Mouse (Mus musculus) forebrain, embryonic 15.5 days (tissue): Measurements from ENCODE around the gene Pkig. TPM values are rescaled to one million over a fixed set of nuclear protein-coding genes. Genes with fewer than 3 reads are reported as not detected.
A peak's percentile ranks its signal among the peaks of the same experiment; 100 is the strongest.
"Not testable (repeated sequence)": the region's sequence is repeated elsewhere in the genome, so short reads cannot be mapped to it uniquely, and the experiment has no call there.

Experiments used
- ATAC-seq: fragments of 200-750 bp; cut with Nextera tagmentation; replicated peaks from 2 replicates; pipeline ENCODE4 v1.8.0; 2017; ENCODE audit warnings: mild to moderate bottlenecking, moderate TSS enrichment, moderate library complexity
- H3K27ac ChIP-seq: fragments of 300-500 bp; sonication (generic); replicated peaks from 2 replicates; pipeline ENCODE4 v1.5.1; 2015; ENCODE audit warnings: mild to moderate bottlenecking, inconsistent platforms
- H3K27me3 ChIP-seq: fragments of 300-500 bp; sonication (generic); 2 replicates; pipeline ENCODE4 v1.6.1; 2015; ENCODE audit warnings: inconsistent platforms
- H3K36me3 ChIP-seq: fragments of 300-500 bp; sonication (generic); 2 replicates; pipeline ENCODE4 v1.6.1; 2015; ENCODE audit warnings: mild to moderate bottlenecking, inconsistent platforms
- H3K4me1 ChIP-seq: fragments of 300-500 bp; sonication (generic); 2 replicates; pipeline ENCODE4 v1.6.1; 2015; ENCODE audit warnings: inconsistent platforms
- H3K4me2 ChIP-seq: fragments of 300-500 bp; sonication (generic); replicated peaks from 2 replicates; pipeline ENCODE4 v1.6.1; 2015; ENCODE audit warnings: mild to moderate bottlenecking, inconsistent platforms
- H3K4me3 ChIP-seq: fragments of 300-500 bp; sonication (generic); 2 replicates; pipeline ENCODE4 v1.5.1; 2015; ENCODE audit warnings: mild to moderate bottlenecking, inconsistent platforms
- H3K9ac ChIP-seq: fragments of 300-500 bp; sonication (generic); replicated peaks from 2 replicates; pipeline ENCODE4 v1.6.1; 2015; ENCODE audit warnings: mild to moderate bottlenecking, inconsistent platforms
- H3K9me3 ChIP-seq: fragments of 300-500 bp; sonication (generic); 2 replicates; pipeline ENCODE4 v1.6.1; 2016; ENCODE audit warnings: inconsistent platforms
- WGBS: fragments of 180-500 bp; shearing (Covaris S2); methylation state at CpG from one replicate; pipeline ENCODE4 v1.1.7; 2015; ENCODE audit warnings: mixed read lengths; 5-methylcytosine and 5-hydroxymethylcytosine counted together
- polyA plus RNA-seq: library from polyadenylated mRNA; unstranded; fragments of >200 nt; fragmentation: Nextera tagmentation; extraction: Ambion mirVana; gene quantifications from 2 replicates; pipeline ENCODE4 v1.2.1, GENCODE M21; 2015

The Pkig gene
- polyA plus RNA-seq, 1 experiment from 2014 or later: 157 TPM

DNA sequence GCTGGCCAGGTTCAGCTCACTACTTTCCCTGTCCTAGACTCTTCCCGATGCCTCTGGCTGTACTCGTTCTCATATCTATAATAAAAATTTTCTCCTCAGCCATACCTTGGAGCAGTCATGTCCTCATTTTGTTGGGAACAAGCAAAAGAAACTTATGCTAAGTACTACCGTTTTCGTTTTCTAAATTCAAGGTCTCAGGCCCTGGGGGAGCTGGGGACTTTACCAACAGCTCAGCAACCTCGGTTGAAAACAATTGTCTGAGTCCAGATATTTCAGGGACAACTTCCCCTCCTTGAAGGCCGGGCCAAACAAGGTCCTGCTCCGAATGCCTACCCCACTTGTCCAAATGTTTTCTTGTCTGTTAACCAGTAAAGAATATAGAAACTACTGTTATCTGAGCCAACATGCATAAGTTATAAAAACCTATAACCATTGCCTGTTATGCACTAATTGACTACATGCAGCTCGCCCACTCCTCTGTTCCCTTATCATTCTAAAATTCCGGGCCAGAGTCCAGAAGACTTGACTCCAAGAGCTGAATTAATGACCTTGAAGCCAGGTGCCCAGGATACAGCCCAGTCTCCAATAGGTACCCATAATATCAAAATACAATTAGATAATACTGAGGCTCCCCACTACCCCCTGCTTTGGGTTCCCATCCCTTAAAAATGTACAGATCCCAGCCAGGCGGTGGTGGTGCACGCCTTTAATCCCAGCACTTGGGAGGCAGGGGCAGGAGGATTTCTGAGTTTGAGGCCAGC, 12.3 kb upstream of the Pkig start:
- Histone ChIP-seq H3K27me3 (no peaks in the 10 kb centered on the region), H3K4me1 (peaks cover 23% of the 10 kb centered on the region), H3K27ac (no peak overlapping the region), H3K4me2 (no peak overlapping the region), H3K9me3 (no peaks in the 10 kb centered on the region), H3K4me3 (no peak overlapping the region; the same call in 1 of the 2 replicates), H3K36me3 (no peaks in the 10 kb centered on the region), H3K9ac (no peak overlapping the region)
- no peak for ATAC-seq
- WGBS: 81% methylated on average over 11 of the region's 11 CpGs

GRCm38 (mm10) chr2:163646461-163647080, 11.6 kb upstream of the Pkig start:
- Histone ChIP-seq H3K4me1 (peaks cover 23% of the 10 kb centered on the region), H3K4me2 (no peak overlapping the region), H3K9ac (no peak overlapping the region), H3K27ac (no peak overlapping the region), H3K9me3 (no peaks in the 10 kb centered on the region), H3K36me3 (no peaks in the 10 kb centered on the region), H3K4me3 (no peak overlapping the region), H3K27me3 (no peaks in the 10 kb centered on the region)
- 89% methylated on average over 5 of the region's 5 CpGs for WGBS
- ATAC-seq: no peak

- H3K27me3 ChIP-seq, H3K9ac ChIP-seq, H3K27ac ChIP-seq, ATAC-seq, H3K4me3 ChIP-seq, H3K9me3 ChIP-seq, H3K4me2 ChIP-seq, H3K36me3 ChIP-seq: not testable (repeated sequence)
- WGBS: 98% methylated on average over 9 of the region's 12 CpGs
- peaks cover 16% of the 10 kb centered on the region for H3K4me1 ChIP-seq
Observed at GRCm38 (mm10) chr2:163655699-163656098, 2.5 kb upstream of the Pkig start.

- no peak; the same call in 1 of the 2 replicates for ATAC-seq
- H3K4me2 ChIP-seq: no peak overlapping the region
- 74% methylated on average over 2 of the region's 2 CpGs for WGBS
- no peaks in the 10 kb centered on the region for H3K9me3 ChIP-seq
- H3K9ac ChIP-seq: no peak overlapping the region
- H3K27me3 ChIP-seq: no peaks in the 10 kb centered on the region
- H3K4me3 ChIP-seq: no peak overlapping the region
- H3K27ac ChIP-seq: no peak overlapping the region
- H3K4me1 ChIP-seq: peaks cover 23% of the 10 kb centered on the region
- no peaks in the 10 kb centered on the region for H3K36me3 ChIP-seq
Observed at GRCm38 (mm10) chr2:163657486-163657885, 700 bp upstream of the Pkig start.

GRCm38 (mm10) chr2:163658941-163659340, 755 bp downstream of the Pkig start:
- Histone ChIP-seq H3K4me2 (peak overlapping the region; percentile 71), H3K36me3 (no peaks in the 10 kb centered on the region), H3K27ac (0 out of 2 replicates have a peak overlapping the region, but pooled peaks have one; percentile 12), H3K9me3 (no peaks in the 10 kb centered on the region), H3K4me1 (peaks cover 23% of the 10 kb centered on the region), H3K4me3 (peak overlapping the region; percentile 95), H3K27me3 (no peaks in the 10 kb centered on the region), H3K9ac (peak overlapping the region; percentile 67)
- WGBS: under 1% methylated on average over 8 of the region's 8 CpGs
- ATAC-seq: no peak

- no peak overlapping the region for H3K27ac ChIP-seq
- H3K27me3 ChIP-seq: no peaks in the 10 kb centered on the region
- H3K9me3 ChIP-seq: no peaks in the 10 kb centered on the region
- H3K9ac ChIP-seq: no peak overlapping the region
- H3K4me1 ChIP-seq: peaks cover 23% of the 10 kb centered on the region
- peak overlapping the region; percentile 71 for H3K4me2 ChIP-seq
- H3K4me3 ChIP-seq: peak overlapping the region; percentile 95
- ATAC-seq: no peak
- no peaks in the 10 kb centered on the region for H3K36me3 ChIP-seq
- 79% methylated on average over 12 of the region's 12 CpGs for WGBS
Observed at GRCm38 (mm10) chr2:163659431-163659830, 1.2 kb downstream of the Pkig start.

DNA sequence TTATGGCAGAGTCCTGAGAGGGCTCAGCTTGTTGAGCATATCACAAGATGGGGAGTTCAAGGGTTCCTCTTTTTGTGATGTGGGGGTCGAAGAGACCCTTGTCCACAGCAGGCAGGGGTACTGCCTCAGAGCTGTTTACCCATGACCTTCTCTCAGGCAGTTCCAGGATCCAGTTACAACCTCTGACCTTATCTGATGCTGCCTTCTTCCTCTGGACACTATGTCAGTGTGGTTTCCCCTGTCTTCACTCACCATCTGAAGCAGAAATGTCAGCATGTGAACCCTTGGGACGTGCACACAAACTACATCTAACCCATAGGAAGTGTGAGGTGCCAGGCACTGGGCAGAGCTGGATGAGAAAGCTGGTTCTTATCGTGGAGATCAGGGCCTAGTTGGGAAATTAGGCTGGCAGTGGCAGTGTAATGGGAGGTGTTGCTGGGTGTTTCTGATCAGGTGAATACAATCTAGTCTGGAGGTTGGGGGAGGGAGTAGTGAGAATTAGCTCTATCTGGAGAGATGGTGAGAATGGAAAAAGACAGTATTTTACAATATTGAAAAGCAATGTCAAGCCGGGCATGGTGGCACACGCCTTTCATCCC, 2.0 kb downstream of the Pkig start:
- no peak overlapping the region for H3K4me2 ChIP-seq
- ATAC-seq: no peak
- H3K36me3 ChIP-seq: no peaks in the 10 kb centered on the region
- no peak overlapping the region for H3K27ac ChIP-seq
- H3K9me3 ChIP-seq: no peaks in the 10 kb centered on the region
- H3K4me1 ChIP-seq: peaks cover 23% of the 10 kb centered on the region
- no peak overlapping the region for H3K9ac ChIP-seq
- 90% methylated on average over 5 of the region's 5 CpGs for WGBS
- no peak overlapping the region for H3K4me3 ChIP-seq
- H3K27me3 ChIP-seq: no peaks in the 10 kb centered on the region

DNA sequence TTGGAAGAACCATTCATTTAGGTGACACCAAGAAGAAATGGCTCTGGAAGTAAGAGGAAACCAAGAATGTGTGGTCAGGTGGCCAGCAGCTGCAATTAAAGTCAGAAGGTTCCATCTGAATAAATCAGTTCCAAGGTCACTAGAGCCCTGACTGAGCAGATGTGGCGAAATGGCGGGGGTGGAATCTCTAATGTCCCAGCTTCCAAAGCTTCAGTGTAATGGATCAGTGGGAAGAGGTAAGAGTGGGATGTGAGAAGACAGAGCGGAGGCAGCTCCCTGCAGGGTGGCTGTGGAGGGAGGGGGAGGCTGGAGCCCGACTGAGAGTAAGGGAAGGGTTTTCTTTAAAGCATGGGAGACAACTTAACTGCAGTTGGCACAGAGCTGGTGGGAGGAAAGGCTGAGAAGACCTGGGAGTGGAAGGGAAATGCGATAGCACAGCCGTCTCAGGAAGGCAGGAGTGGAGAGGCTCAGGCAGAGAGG, 3.2 kb downstream of the Pkig start:
- no peak for ATAC-seq
- H3K9me3 ChIP-seq: no peaks in the 10 kb centered on the region
- WGBS: 62% methylated on average over 6 of the region's 6 CpGs
- H3K4me2 ChIP-seq: no peak overlapping the region
- no peaks in the 10 kb centered on the region for H3K36me3 ChIP-seq
- H3K9ac ChIP-seq: no peak overlapping the region
- H3K27ac ChIP-seq: no peak overlapping the region
- no peak overlapping the region for H3K4me3 ChIP-seq
- H3K4me1 ChIP-seq: peaks cover 23% of the 10 kb centered on the region
- H3K27me3 ChIP-seq: no peaks in the 10 kb centered on the region

DNA sequence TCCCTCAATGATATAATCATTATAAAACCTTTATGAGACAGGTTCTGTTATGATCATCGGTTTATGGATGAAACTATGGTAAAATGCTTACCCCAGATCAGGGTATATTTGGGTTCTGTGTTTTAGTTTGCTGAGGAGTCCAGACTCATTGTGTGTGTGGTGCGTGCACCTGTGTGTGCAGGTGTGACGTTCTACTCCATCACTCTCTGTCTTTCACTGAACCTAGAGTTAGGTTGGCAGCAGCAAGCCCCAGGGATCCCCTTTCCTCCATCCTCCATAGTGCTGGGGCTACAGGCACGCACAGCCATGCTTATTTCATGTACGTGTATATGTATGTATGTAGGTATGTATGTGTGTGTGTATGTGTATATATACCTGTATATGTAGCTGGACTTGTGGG, 3.9 kb downstream of the Pkig start:
- Histone ChIP-seq H3K27me3 (no peaks in the 10 kb centered on the region), H3K4me3 (no peak overlapping the region), H3K4me2 (no peak overlapping the region), H3K4me1 (peaks cover 23% of the 10 kb centered on the region), H3K9ac (no peak overlapping the region), H3K27ac (no peak overlapping the region), H3K9me3 (no peaks in the 10 kb centered on the region), H3K36me3 (no peaks in the 10 kb centered on the region)
- ATAC-seq: no peak
- 97% methylated on average over 5 of the region's 5 CpGs for WGBS

GRCm38 (mm10) chr2:163662698-163663221, 4.6 kb downstream of the Pkig start:
- no peak for ATAC-seq

DNA sequence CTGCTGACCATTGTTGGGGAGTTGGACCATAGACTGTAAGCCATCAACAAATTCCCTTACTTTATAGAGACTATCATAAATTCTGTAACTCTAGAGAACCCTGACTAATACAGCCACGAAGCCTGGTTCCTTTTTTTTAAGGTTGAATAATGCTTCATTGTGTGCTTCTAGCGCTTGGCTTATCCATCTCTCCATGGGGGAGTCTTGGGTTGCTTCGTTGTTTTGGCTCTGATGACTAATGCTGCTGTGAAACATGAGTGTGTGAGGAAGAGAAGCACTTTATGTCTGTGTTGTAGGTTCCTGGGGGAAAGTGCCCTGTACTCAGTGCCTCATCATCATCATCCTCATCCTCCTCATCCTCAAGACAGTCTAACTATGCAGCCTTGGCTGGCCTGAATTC, 5.7 kb downstream of the Pkig start:
- Histone ChIP-seq H3K36me3 (no peaks in the 10 kb centered on the region), H3K4me3 (no peak overlapping the region), H3K27ac (no peak overlapping the region), H3K4me2 (no peak overlapping the region), H3K9me3 (no peaks in the 10 kb centered on the region), H3K4me1 (peaks cover 21% of the 10 kb centered on the region), H3K9ac (no peak overlapping the region), H3K27me3 (no peaks in the 10 kb centered on the region)
- no peak for ATAC-seq
- 56% methylated on average over 3 of the region's 3 CpGs for WGBS

More at GRCm38 (mm10) chr2:163662698-163663221, 4.6 kb downstream of the Pkig start:
- Histone ChIP-seq H3K27me3 (no peaks in the 10 kb centered on the region), H3K9me3 (no peaks in the 10 kb centered on the region), H3K9ac (no peak overlapping the region), H3K27ac (no peak overlapping the region), H3K4me2 (no peak overlapping the region), H3K4me3 (no peak overlapping the region), H3K36me3 (no peaks in the 10 kb centered on the region), H3K4me1 (peaks cover 23% of the 10 kb centered on the region)
- 86% methylated on average over 2 of the region's 2 CpGs for WGBS

DNA sequence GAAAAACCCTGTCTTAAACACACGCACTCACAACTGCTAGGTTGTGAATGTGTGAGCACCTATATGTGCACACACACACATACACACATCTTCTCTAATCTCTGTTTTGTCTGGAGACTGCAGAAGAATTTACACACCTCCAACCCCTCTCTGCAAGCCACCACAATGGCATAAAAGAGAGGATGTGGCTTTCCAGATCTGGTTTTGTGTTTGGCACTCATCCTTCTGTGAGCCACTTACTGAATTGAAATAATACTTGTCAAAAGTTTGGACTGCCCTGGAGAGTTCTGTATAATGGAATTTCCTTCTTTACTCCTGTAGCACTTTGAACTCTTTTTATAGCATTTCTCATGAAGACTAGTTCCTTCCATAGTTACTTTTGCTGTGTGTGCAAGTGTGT, 8.9 kb downstream of the Pkig start:
- Histone ChIP-seq H3K27ac (no peak overlapping the region), H3K27me3 (no peaks in the 10 kb centered on the region), H3K9me3 (no peaks in the 10 kb centered on the region), H3K36me3 (no peaks in the 10 kb centered on the region), H3K4me3 (no peak overlapping the region), H3K4me1 (no peaks in the 10 kb centered on the region), H3K4me2 (no peak overlapping the region), H3K9ac (no peak overlapping the region)
- 96% methylated on average over 1 of the region's 1 CpGs for WGBS
- no peak for ATAC-seq
